In the genomic region with DNA sequence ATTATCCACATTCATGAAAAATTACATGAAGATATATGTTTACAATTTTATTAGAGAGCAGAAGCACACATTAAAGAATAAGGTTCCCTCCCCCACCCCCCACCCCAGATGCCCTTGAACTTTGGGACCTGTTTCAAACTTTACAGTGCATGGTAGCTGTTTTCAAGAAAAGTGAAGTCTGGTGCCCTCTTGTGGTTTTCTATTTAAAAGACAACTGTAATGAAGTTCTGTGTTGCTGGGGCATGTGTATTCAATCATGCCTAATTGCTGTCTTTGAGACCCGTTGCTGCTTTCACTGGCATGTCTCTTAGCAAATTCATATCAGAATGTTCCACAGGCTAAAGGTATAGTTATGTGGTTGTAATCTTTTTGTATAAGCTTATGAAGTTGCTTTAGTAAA, we compare ENCODE assay signal across 8 mouse cellular contexts. TPM values are rescaled to one million over a fixed set of nuclear protein-coding genes. Genes with fewer than 3 reads are reported as not detected.
A peak's percentile ranks its signal among the peaks of the same experiment; 100 is the strongest.
DNase-seq lines count a peak whose midpoint lies in the region; ATAC-seq and TF ChIP-seq lines count a peak whose summit lies in the region.

No protein-coding gene starts in this region.

- no peak for ATAC-seq in cerebellum, adult (ENCODE audit: insufficient number of reproducible peaks, low FRiP score, low TSS enrichment)
- ATAC-seq in midbrain, embryonic 14.5 days (ENCODE audit: low FRiP score, low TSS enrichment): no peak
- no peak for ATAC-seq in midbrain, embryonic 13.5 days
- peak; percentile 77 for ATAC-seq in hindbrain, postnatal 0 days

- H3K27me3 ChIP-seq in cerebellum, adult 2 months (ENCODE audit: control insufficient read depth, insufficient read depth, low read length): no peaks in the 10 kb centered on the region
- H3K27me3 ChIP-seq in midbrain, embryonic 14.5 days (ENCODE audit: control insufficient read depth, insufficient read depth, low read length): no peaks in the 10 kb centered on the region
- H3K27me3 ChIP-seq in midbrain, embryonic 13.5 days: no peaks in the 10 kb centered on the region
- no peaks in the 10 kb centered on the region for H3K27me3 ChIP-seq in hindbrain, postnatal 0 days (ENCODE audit: insufficient read depth, low read length)

- no peaks in the 10 kb centered on the region for H3K36me3 ChIP-seq in midbrain, embryonic 14.5 days (ENCODE audit: control insufficient read depth, insufficient read depth, low read length)
- H3K36me3 ChIP-seq in midbrain, embryonic 13.5 days: no peaks in the 10 kb centered on the region
- H3K36me3 ChIP-seq in hindbrain, postnatal 0 days (ENCODE audit: insufficient read depth, low read length): no peaks in the 10 kb centered on the region

- no peak overlapping the region for H3K27ac ChIP-seq in cerebellum, adult 2 months (ENCODE audit: insufficient read depth, low read length)
- H3K27ac ChIP-seq in midbrain, embryonic 14.5 days (replicated peaks; ENCODE audit: low read depth, low read length): no peak overlapping the region
- no peak overlapping the region for H3K27ac ChIP-seq in midbrain, embryonic 13.5 days
- H3K27ac ChIP-seq in hindbrain, postnatal 0 days: no peak overlapping the region

- no peak overlapping the region for H3K4me2 ChIP-seq in midbrain, embryonic 14.5 days (ENCODE audit: low read length)
- no peak overlapping the region for H3K4me2 ChIP-seq in midbrain, embryonic 13.5 days (replicated peaks)
- H3K4me2 ChIP-seq in hindbrain, postnatal 0 days (ENCODE audit: low read depth, low read length): no peak overlapping the region

- no peak overlapping the region for H3K4me3 ChIP-seq in cerebellum, adult 2 months (replicated peaks; ENCODE audit: insufficient read depth, low read depth, low read length)
- H3K4me3 ChIP-seq in midbrain, embryonic 14.5 days (replicated peaks; ENCODE audit: low read depth, low read length): no peak overlapping the region
- no peak overlapping the region for H3K4me3 ChIP-seq in midbrain, embryonic 13.5 days (replicated peaks)
- H3K4me3 ChIP-seq in hindbrain, postnatal 0 days (ENCODE audit: low read length): no peak overlapping the region

- DNase-seq in cerebellum, adult 2 months: peak in 1 of 2 experiments; percentile 29
- peak; percentile 90 for DNase-seq in midbrain, embryonic 14.5 days
- peak; percentile 64 for DNase-seq in cerebellum, adult 9-10 months
- peak; percentile 88 for DNase-seq in hindbrain, postnatal 0 days (ENCODE audit: low spot score)
- peak; percentile 38 to 42 for DNase-seq in natural killer cell, adult 2 months (ENCODE audit: low spot score in 2 of 2)
- DNase-seq in ovary, postnatal 36 days (ENCODE audit: low spot score): no peak

- TF ChIP-seq POLR2A in cerebellum, adult 2 months (IDR thresholded peaks at IDR 0.05; ENCODE audit: borderline replicate concordance, insufficient read depth, low read length): no peak

- no peaks in the 10 kb centered on the region for H3K4me1 ChIP-seq in cerebellum, adult 2 months (ENCODE audit: control insufficient read depth, insufficient read depth, low read length)
- H3K4me1 ChIP-seq in midbrain, embryonic 14.5 days (ENCODE audit: control insufficient read depth, insufficient read depth, low read length): no peaks in the 10 kb centered on the region
- no peaks in the 10 kb centered on the region for H3K4me1 ChIP-seq in midbrain, embryonic 13.5 days (replicated peaks)
- H3K4me1 ChIP-seq in hindbrain, postnatal 0 days (ENCODE audit: insufficient read depth, low read length): no peaks in the 10 kb centered on the region

- WGBS in cerebellum, adult 2 months: 0% methylated on average over 1 of the region's 1 CpGs
- WGBS in midbrain, embryonic 14.5 days: 10% methylated on average over 1 of the region's 1 CpGs
- 19% methylated on average over 1 of the region's 1 CpGs for WGBS in midbrain, embryonic 13.5 days
- 0% methylated on average over 1 of the region's 1 CpGs for WGBS in hindbrain, postnatal 0 days

- no peak overlapping the region for H3K9ac ChIP-seq in midbrain, embryonic 14.5 days (replicated peaks; ENCODE audit: low read length)
- H3K9ac ChIP-seq in midbrain, embryonic 13.5 days (replicated peaks): no peak overlapping the region
- no peak overlapping the region for H3K9ac ChIP-seq in hindbrain, postnatal 0 days (replicated peaks; ENCODE audit: low read length)

- H3K9me3 ChIP-seq in midbrain, embryonic 14.5 days (ENCODE audit: control insufficient read depth, low read length): no peaks in the 10 kb centered on the region
- no peaks in the 10 kb centered on the region for H3K9me3 ChIP-seq in midbrain, embryonic 13.5 days
- no peaks in the 10 kb centered on the region for H3K9me3 ChIP-seq in hindbrain, postnatal 0 days (ENCODE audit: low read length)

- peak; percentile 55; the same call in 1 of the 2 replicates for TF ChIP-seq CTCF in cerebellum, adult 2 months (IDR thresholded peaks at IDR 0.05; ENCODE audit: borderline replicate concordance, insufficient read depth, low read depth, low read length)
- TF ChIP-seq CTCF in hindbrain, postnatal 0 days (IDR thresholded peaks at IDR 0.05; ENCODE audit: low read depth): peak; percentile 73

RNA-seq across cellular contexts. Expression of a gene that starts 25.3 kb away (rescaled TPM):
- 0.97 and 1.4 TPM in 2 replicates for polyA plus RNA-seq in cerebellum, adult 2 months (2012; rRNA removed)
- polyA plus RNA-seq in midbrain, embryonic 14.5 days (2014; fragmentation: Nextera tagmentation; extraction: Ambion mirVana): 0.08 and 0.13 TPM in 2 replicates
- 0.11 and 0.17 TPM in 2 replicates for polyA plus RNA-seq in midbrain, embryonic 13.5 days (2015; fragmentation: Nextera tagmentation; extraction: Ambion mirVana)
- total RNA-seq in hindbrain, postnatal 0 days (2014; rRNA removed): 0.26 and 0.79 TPM in 2 replicates
- 0.16 and 0.25 TPM in 2 replicates for polyA plus RNA-seq in hindbrain, postnatal 0 days (2015; fragmentation: Nextera tagmentation; extraction: Ambion mirVana)

RNA-seq across cellular contexts. Expression of a gene that starts 42.8 kb away (rescaled TPM):
- polyA plus RNA-seq in cerebellum, adult 2 months (2012; rRNA removed): 24.4 and 26.4 TPM in 2 replicates
- 14.3 and 19.4 TPM in 2 replicates for polyA plus RNA-seq in midbrain, embryonic 14.5 days (2014; fragmentation: Nextera tagmentation; extraction: Ambion mirVana)
- 9.7 and 10.0 TPM in 2 replicates for polyA plus RNA-seq in midbrain, embryonic 13.5 days (2015; fragmentation: Nextera tagmentation; extraction: Ambion mirVana)
- 12.7 and 22.3 TPM in 2 replicates for total RNA-seq in hindbrain, postnatal 0 days (2014; rRNA removed)
- 16.5 and 17.3 TPM in 2 replicates for polyA plus RNA-seq in hindbrain, postnatal 0 days (2015; fragmentation: Nextera tagmentation; extraction: Ambion mirVana)
